Mouse (Mus musculus) erythroblast, embryonic 14.5 days (primary cell): ENCODE data around the gene Lmntd1.

ENCODE experiments used
- GATA1 ChIP-seq: IDR thresholded peaks from 2 replicates; pipeline ENCODE4 v1.6.1; 2012; ENCODE audit warnings: low read length, inconsistent platforms, mixed read lengths
- TAL1 ChIP-seq: IDR thresholded peaks from 3 replicates; pipeline ENCODE4 v1.6.1; 2012; ENCODE audit warnings: low read length, inconsistent platforms, mixed read lengths

DNA sequence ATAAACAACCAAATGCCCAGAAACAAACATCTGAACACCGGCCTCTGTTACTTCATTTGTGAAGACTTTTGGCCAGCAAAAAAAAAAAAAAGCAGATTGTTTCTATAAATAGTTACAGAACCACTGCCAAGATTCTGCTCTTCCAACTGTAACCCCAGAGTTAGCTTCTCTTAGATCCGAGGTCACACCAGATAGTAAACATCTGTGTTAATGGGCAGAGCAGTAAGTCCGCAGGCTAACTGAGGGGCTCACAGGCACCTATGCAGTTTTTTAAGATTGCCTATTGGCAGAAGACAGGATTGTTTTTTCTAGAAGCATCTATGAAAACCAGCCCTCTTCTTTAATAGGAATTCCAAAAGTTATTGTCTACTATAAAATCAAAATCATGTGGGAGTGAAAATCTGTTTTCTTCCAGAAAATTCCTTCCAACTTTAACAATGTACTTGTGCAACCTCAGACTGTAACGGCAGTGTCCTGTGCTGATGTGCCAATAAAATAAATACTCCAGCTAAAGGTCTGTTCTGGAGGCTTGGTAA, 26.9 kb upstream of the Lmntd1 start:
- TF ChIP-seq TAL1 (no peak), GATA1 (no peak)
